Mouse (Mus musculus) ES-E14 (cell line): ENCODE measurements around the gene Rsph1. TPM values are rescaled to one million over a fixed set of nuclear protein-coding genes. Genes with fewer than 3 reads are reported as not detected.

ENCODE experiments used
- DNase-seq: peaks from one replicate; pipeline ENCODE4 v3.0.0-alpha.2; 2013; ENCODE audit warnings: low read depth, low spot score
- H3K27ac ChIP-seq: 2 replicates; pipeline ENCODE4 v1.5.1; 2012; ENCODE audit warnings: low read depth, mild to moderate bottlenecking, low read length, moderate library complexity, mixed read lengths; ENCODE audit not compliant: poor library complexity, insufficient read depth, severe bottlenecking
- H3K36me3 ChIP-seq: 2 replicates; pipeline ENCODE4 v1.6.1; 2012; ENCODE audit warnings: mild to moderate bottlenecking, low read length, moderate library complexity, mixed read lengths; ENCODE audit not compliant: control insufficient read depth, poor library complexity, insufficient read depth, severe bottlenecking
- H3K4me1 ChIP-seq, 2 experiments: fragments of 150-350 bp in 1 of 2; sonication (generic) in 1 of 2; 2 replicates each; pipeline ENCODE4 v1.6.1; 2012; ENCODE audit warnings: low read length in 2 of 2, mild to moderate bottlenecking in 1 of 2, mixed read lengths in 1 of 2; ENCODE audit not compliant: control insufficient read depth in 2 of 2, insufficient read depth in 2 of 2, poor library complexity in 1 of 2
- H3K4me3 ChIP-seq, 2 experiments: fragments of 150-350 bp in 1 of 2; sonication (generic) in 1 of 2; 2 replicates each; pipeline ENCODE4 v1.5.1; 2012; ENCODE audit warnings: low read length in 2 of 2, low read depth in 1 of 2, mild to moderate bottlenecking in 1 of 2, mixed read lengths in 1 of 2; ENCODE audit not compliant: insufficient read depth in 1 of 2, poor library complexity in 1 of 2, severe bottlenecking in 1 of 2
- H3K9ac ChIP-seq: 2 replicates; pipeline ENCODE4 v1.6.1; 2012; ENCODE audit warnings: low read depth, mild to moderate bottlenecking, low read length, mixed read lengths; ENCODE audit not compliant: poor library complexity, insufficient read depth, severe bottlenecking
- H3K9me3 ChIP-seq: fragments of 150-350 bp; sonication (generic); 2 replicates; pipeline ENCODE4 v1.6.1; 2012; ENCODE audit warnings: low read depth, mild to moderate bottlenecking, low read length; ENCODE audit not compliant: control insufficient read depth, insufficient read depth
- CHD2 ChIP-seq: IDR thresholded peaks from 2 replicates; pipeline ENCODE4 v1.6.1; 2014; ENCODE audit warnings: mild to moderate bottlenecking, low read depth, low read length, inconsistent platforms
- HCFC1 ChIP-seq: IDR thresholded peaks from 2 replicates; pipeline ENCODE4 v1.6.1; 2012; ENCODE audit warnings: low read length, inconsistent platforms, borderline replicate concordance; ENCODE audit not compliant: insufficient read depth
- MAFK ChIP-seq: IDR thresholded peaks from 2 replicates; pipeline ENCODE4 v1.6.1; 2014; ENCODE audit warnings: mild to moderate bottlenecking, low read depth, low read length, inconsistent platforms; ENCODE audit not compliant: insufficient read depth
- ZC3H11A ChIP-seq: IDR thresholded peaks from 2 replicates; pipeline ENCODE4 v1.6.1; 2012; ENCODE audit warnings: low read depth, mild to moderate bottlenecking, inconsistent platforms, low read length, borderline replicate concordance
- ZNF384 ChIP-seq: IDR thresholded peaks from 2 replicates; pipeline ENCODE4 v1.6.1; 2012; ENCODE audit warnings: low read depth, low read length, inconsistent platforms
- in situ Hi-C, 2 experiments: fragments of 600-800 bp; cut with MboI; formaldehyde crosslinking; loops; one replicate each; pipeline ENCODE4 v1.15.1; 2025; ENCODE audit warnings: low sequenced_read_pairs in 2 of 2, inconsistent platforms in 1 of 2; ENCODE audit not compliant: unreplicated experiment in 2 of 2
- total RNA-seq: library from RNA; depleted of rRNA; stranded (reverse); fragments of 300-350 nt; gene quantifications from 2 replicates; pipeline ENCODE4 v1.2.3, GENCODE M21; 2012

Rsph1 gene
- total RNA-seq, 1 experiment: 1.9 TPM

DNA sequence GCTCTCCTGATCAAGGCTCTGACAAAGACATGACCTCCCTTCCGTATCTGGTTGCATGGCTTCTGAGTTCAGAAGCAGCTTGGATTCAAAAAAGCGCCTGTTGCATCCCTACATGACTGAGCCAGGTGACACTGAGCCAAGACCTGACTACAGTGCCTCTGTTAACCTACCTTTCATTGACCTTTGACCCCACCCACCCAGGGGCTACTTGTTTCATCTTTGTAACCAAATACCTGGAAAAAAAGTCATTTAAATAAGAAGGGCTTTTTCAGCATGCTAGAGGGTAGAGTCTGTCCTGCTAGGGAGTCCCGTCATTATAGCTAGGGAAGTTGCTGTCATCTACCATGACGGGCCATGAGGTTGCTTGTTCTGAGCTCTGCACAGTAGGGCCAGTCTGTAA, 26.2 kb upstream of the Rsph1 start:
- Histone ChIP-seq H3K4me3 (no peak overlapping the region), H3K36me3 (no peaks in the 10 kb centered on the region), H3K4me1 (peaks cover 5 to 60% of the 10 kb centered on the region in 2 experiments), H3K9ac (no peak overlapping the region), H3K27ac (no peak overlapping the region), H3K9me3 (no peaks in the 10 kb centered on the region)
- no peak for TF ChIP-seq MAFK
- no peak for TF ChIP-seq HCFC1
- TF ChIP-seq ZNF384: no peak
- no peak for TF ChIP-seq ZC3H11A
- TF ChIP-seq CHD2: no peak
- no peak for DNase-seq
- in situ Hi-C loops: no loop called here

- no peak overlapping the region for H3K27ac ChIP-seq
- in situ Hi-C loops: no loop called here
These were observed 23.6 kb upstream of the Rsph1 start for GRCm38 (mm10) chr17:31300736-31301135.

DNA sequence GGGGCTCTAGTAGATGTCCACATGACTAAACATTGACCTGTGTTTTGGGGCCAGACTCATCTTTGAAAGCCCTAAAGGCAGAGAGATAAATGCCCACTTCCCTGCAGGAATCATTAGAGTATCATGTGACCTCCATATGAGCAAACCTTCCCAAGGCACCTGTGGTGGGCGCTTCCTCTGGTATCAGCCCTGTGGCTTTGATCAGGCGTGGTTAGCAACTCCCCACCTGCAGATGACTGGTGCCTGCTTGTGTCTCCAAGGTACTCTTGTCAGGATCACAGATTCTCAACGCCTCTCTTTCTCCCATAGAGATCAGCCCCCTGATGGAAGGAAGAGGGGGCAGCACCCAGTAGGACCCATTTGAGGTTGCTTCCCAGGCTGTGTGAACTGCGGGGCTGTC, 22.8 kb upstream of the Rsph1 start:
- H3K36me3 ChIP-seq: no peaks in the 10 kb centered on the region
- TF ChIP-seq MAFK: no peak
- no peak for TF ChIP-seq ZC3H11A
- no peak for TF ChIP-seq CHD2
- no peak for TF ChIP-seq ZNF384
- no peak for TF ChIP-seq HCFC1
- H3K4me1 ChIP-seq: peaks cover 7 to 46% of the 10 kb centered on the region in 2 experiments
- no peaks in the 10 kb centered on the region for H3K9me3 ChIP-seq
- no peak for DNase-seq
- H3K27ac ChIP-seq: no peak overlapping the region
- no peak overlapping the region for H3K4me3 ChIP-seq
- no peak overlapping the region for H3K9ac ChIP-seq
- in situ Hi-C loops: no loop called here

More at GRCm38 (mm10) chr17:31300736-31301135, 23.6 kb upstream of the Rsph1 start:
- Histone ChIP-seq H3K4me3 (no peak overlapping the region), H3K9me3 (no peaks in the 10 kb centered on the region), H3K9ac (no peak overlapping the region), H3K36me3 (no peaks in the 10 kb centered on the region), H3K4me1 (peaks cover 5 to 53% of the 10 kb centered on the region in 2 experiments)
- no peak for DNase-seq
- TF ChIP-seq ZNF384 (no peak), CHD2 (no peak), MAFK (no peak), HCFC1 (no peak), ZC3H11A (no peak)

DNA sequence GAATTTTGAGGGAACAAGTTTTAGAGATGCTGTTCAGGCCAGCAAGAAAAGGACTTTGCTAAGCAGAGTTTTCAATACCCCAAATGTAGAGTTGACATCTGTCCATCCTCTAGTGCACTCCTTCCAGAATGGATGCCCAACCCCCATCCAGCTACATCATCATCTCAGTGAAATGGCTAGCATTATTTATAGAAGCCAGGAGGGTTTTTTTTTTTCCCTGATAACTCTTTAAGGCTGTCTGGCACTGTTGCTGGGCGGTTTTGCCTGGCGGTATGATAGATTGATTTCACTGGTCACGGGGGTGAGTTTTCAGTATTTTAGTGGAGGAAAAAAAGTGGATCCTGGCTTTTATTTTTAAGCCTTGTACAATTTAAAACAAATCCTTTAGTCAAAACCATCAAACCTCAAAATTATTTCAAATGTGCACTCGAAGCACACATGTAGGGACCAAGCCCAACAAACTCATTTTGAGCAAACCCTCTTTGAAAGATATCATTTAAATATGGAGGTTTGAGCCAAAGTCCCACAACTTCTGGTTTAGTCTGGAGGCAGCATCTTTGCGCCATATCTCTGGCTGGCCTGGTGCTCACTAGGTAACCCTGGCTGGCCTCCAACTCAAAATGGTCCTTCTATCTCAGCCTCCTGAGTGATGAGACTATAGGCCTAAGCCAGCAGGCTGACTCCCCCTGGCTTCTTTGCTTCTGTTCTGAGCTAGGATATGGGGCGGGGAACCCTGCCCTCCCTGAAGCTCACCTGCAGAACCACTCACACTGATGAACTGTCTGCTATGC, 21.4 kb upstream of the Rsph1 start:
- H3K36me3 ChIP-seq: no peaks in the 10 kb centered on the region
- H3K4me1 ChIP-seq: peaks cover 12 to 34% of the 10 kb centered on the region in 2 experiments
- no peak overlapping the region for H3K4me3 ChIP-seq
- no peak for DNase-seq
- no peak overlapping the region for H3K9ac ChIP-seq
- in situ Hi-C loops: no loop called here
- H3K27ac ChIP-seq: no peak overlapping the region
- no peak for TF ChIP-seq ZNF384
- no peak for TF ChIP-seq MAFK
- TF ChIP-seq CHD2: no peak
- no peak for TF ChIP-seq ZC3H11A
- TF ChIP-seq HCFC1: no peak
- H3K9me3 ChIP-seq: no peaks in the 10 kb centered on the region
